14 mouse cellular contexts compared by ENCODE assay signal in genomic region chr7:139293350-139293749, GRCm38 (mm10).
"Had no signal": no experiment of that assay in that cellular context is flagged by ENCODE, and none has a peak within 500 bp of the region (broad histone marks: within the 10 kb centered on the region; RNA-seq: fewer than 3 reads in every experiment).

No protein-coding gene starts in this region.

- ATAC-seq: hindbrain, postnatal 0 days; liver, embryonic 12.5 days; midbrain, embryonic 16.5 days had no signal

- H3K4me2 ChIP-seq: limb, embryonic 15.5 days; liver, embryonic 12.5 days; midbrain, embryonic 12.5 days; neural tube, embryonic 13.5 days; stomach, embryonic 15.5 days had no signal

- H3K4me1 ChIP-seq: midbrain, embryonic 12.5 days; neural tube, embryonic 13.5 days had no signal

- H3K36me3 ChIP-seq: limb, embryonic 15.5 days; liver, embryonic 12.5 days; midbrain, embryonic 12.5 days; neural tube, embryonic 13.5 days; stomach, embryonic 15.5 days had no signal

- DNase-seq: kidney, adult 2 months; kidney, postnatal 10 days; layer of hippocampus, adult 9-11 months; layer of hippocampus, postnatal 36 days; retina, postnatal 1 day; right cerebral cortex, postnatal 14 days; thymus, postnatal 4 days had no signal

- H3K9me3 ChIP-seq: limb, embryonic 15.5 days; liver, embryonic 12.5 days; midbrain, embryonic 12.5 days; neural tube, embryonic 13.5 days; stomach, embryonic 15.5 days had no signal

- H3K4me3 ChIP-seq: limb, embryonic 15.5 days; liver, embryonic 12.5 days; midbrain, embryonic 12.5 days; neural tube, embryonic 13.5 days; stomach, embryonic 15.5 days had no signal

- H3K27ac ChIP-seq: hindbrain, postnatal 0 days; limb, embryonic 15.5 days; liver, embryonic 12.5 days; midbrain, embryonic 12.5 days; neural tube, embryonic 13.5 days; stomach, embryonic 15.5 days had no signal

- H3K9ac ChIP-seq: limb, embryonic 15.5 days; liver, embryonic 12.5 days; midbrain, embryonic 12.5 days; neural tube, embryonic 13.5 days; stomach, embryonic 15.5 days had no signal

- H3K27me3 ChIP-seq: limb, embryonic 15.5 days; liver, embryonic 12.5 days; midbrain, embryonic 12.5 days; neural tube, embryonic 13.5 days; stomach, embryonic 15.5 days had no signal
